Mouse (Mus musculus) midbrain, embryonic 12.5 days (tissue): ENCODE data around the gene Wdr45. TPM values are rescaled to one million over a fixed set of nuclear protein-coding genes. Genes with fewer than 3 reads are reported as not detected.
A peak's percentile ranks its signal among the peaks of the same experiment; 100 is the strongest.
"Not testable (repeated sequence)": the region's sequence is repeated elsewhere in the genome, so short reads cannot be mapped to it uniquely, and the experiment has no call there.

Source experiments
- ATAC-seq: fragments of 200-750 bp; cut with Nextera tagmentation; 2 replicates; pipeline ENCODE4 v1.8.0; 2017; ENCODE audit warnings: low read depth, moderate TSS enrichment, moderate library complexity; ENCODE audit not compliant: low FRiP score
- H3K27ac ChIP-seq: fragments of 300-500 bp; sonication (generic); replicated peaks from 2 replicates; pipeline ENCODE4 v1.5.1; 2016; ENCODE audit warnings: mild to moderate bottlenecking
- H3K27me3 ChIP-seq: fragments of 300-500 bp; sonication (generic); 2 replicates; pipeline ENCODE4 v1.6.1; 2016; ENCODE audit warnings: mild to moderate bottlenecking
- H3K36me3 ChIP-seq: fragments of 300-500 bp; sonication (generic); 2 replicates; pipeline ENCODE4 v1.6.1; 2016
- H3K4me1 ChIP-seq: fragments of 300-500 bp; sonication (generic); 2 replicates; pipeline ENCODE4 v1.6.1; 2016
- H3K4me2 ChIP-seq: fragments of 300-500 bp; sonication (generic); replicated peaks from 2 replicates; pipeline ENCODE4 v1.6.1; 2016; ENCODE audit warnings: mild to moderate bottlenecking, moderate library complexity
- H3K4me3 ChIP-seq: fragments of 300-500 bp; sonication (generic); 2 replicates; pipeline ENCODE4 v1.5.1; 2016; ENCODE audit warnings: mild to moderate bottlenecking
- H3K9ac ChIP-seq: fragments of 300-500 bp; sonication (generic); replicated peaks from 2 replicates; pipeline ENCODE4 v1.6.1; 2016; ENCODE audit warnings: mild to moderate bottlenecking, moderate library complexity
- H3K9me3 ChIP-seq: fragments of 300-500 bp; sonication (generic); 2 replicates; pipeline ENCODE4 v1.6.1; 2016; ENCODE audit warnings: mild to moderate bottlenecking
- WGBS: fragments of 180-500 bp; shearing (Covaris S2); methylation state at CpG from one replicate; pipeline ENCODE4 v1.1.7; 2016; 5-methylcytosine and 5-hydroxymethylcytosine counted together
- polyA plus RNA-seq: library from polyadenylated mRNA; unstranded; fragments of >200 nt; fragmentation: Nextera tagmentation; extraction: Ambion mirVana; gene quantifications from 2 replicates; pipeline ENCODE4 v1.2.1, GENCODE M21; 2016

Wdr45 gene
- polyA plus RNA-seq, 1 experiment from 2014 or later: 27.0 TPM

DNA sequence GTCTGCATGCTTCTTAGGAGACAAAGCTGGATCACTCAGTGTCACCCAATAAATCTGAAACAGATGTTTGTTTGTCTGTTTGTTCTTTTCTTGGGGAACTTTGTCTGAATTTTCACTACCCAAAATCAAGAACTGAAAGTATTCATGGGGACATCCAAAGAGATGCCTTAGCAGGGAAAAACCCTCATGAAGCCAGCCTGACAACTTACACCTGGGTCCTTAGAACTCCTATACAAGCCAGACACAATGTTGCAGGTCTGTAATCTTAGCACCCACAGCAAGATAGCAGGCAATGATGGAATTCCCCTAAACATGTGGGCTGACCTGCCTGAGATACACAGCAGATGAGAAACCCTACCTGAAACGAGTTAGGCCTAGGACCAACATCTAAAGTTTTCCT, 30.8 kb downstream of the Wdr45 start:
- H3K4me1 ChIP-seq: no peaks in the 10 kb centered on the region
- H3K4me3 ChIP-seq: no peak overlapping the region
- no peak overlapping the region for H3K4me2 ChIP-seq
- no peaks in the 10 kb centered on the region for H3K9me3 ChIP-seq
- H3K36me3 ChIP-seq: no peaks in the 10 kb centered on the region
- no peak for ATAC-seq
- 61% methylated on average over 1 of the region's 1 CpGs for WGBS
- H3K27me3 ChIP-seq: no peaks in the 10 kb centered on the region
- H3K27ac ChIP-seq: no peak overlapping the region
- no peak overlapping the region for H3K9ac ChIP-seq

DNA sequence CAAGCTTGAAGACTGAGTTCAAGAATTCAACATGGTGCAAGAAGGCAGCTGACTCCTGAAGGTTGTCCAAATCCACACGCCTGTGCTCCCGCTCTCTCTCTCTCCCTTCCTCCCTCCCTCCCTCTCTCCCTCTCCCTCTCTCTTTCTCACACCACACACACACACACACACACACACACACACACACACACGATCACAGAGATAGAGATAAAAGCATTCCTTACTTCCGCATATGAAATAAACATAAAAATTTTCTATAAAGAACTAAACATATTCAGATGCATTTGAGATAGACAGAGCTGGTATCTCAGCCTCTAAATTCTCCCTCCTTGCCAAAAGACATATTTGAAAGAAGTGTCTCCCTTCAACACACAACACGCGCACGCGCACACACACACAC, 31.3 kb downstream of the Wdr45 start:
- Histone ChIP-seq H3K9ac (no peak overlapping the region), H3K27me3 (no peaks in the 10 kb centered on the region), H3K9me3 (no peaks in the 10 kb centered on the region), H3K4me2 (no peak overlapping the region), H3K4me3 (no peak overlapping the region), H3K27ac (no peak overlapping the region), H3K36me3 (no peaks in the 10 kb centered on the region), H3K4me1 (no peaks in the 10 kb centered on the region)
- ATAC-seq: no peak
- WGBS: 87% methylated on average over 8 of the region's 8 CpGs

GRCm38 (mm10) chrX:7750432-7751116, 36.4 kb downstream of the Wdr45 start, which contains the start of gene Ccdc120:
Ccdc120 (minus strand) TSS chrX:7750905.
- H3K9me3 ChIP-seq: no peaks in the 10 kb centered on the region
- WGBS: 18% methylated on average over 52 of the region's 56 CpGs
- ATAC-seq: peak; percentile 82
- 0 out of 2 replicates have a peak within 1 kb of the TSS, but pooled peaks have one; percentile 25 for H3K27ac ChIP-seq
- peak within 1 kb of the TSS; percentile 56 for H3K4me2 ChIP-seq
- H3K4me1 ChIP-seq: no peaks in the 10 kb centered on the region
- no peaks in the 10 kb centered on the region for H3K36me3 ChIP-seq
- H3K27me3 ChIP-seq: no peaks in the 10 kb centered on the region
- H3K4me3 ChIP-seq: peak within 1 kb of the TSS; percentile 67
- H3K9ac ChIP-seq: peak within 1 kb of the TSS; percentile 64

DNA sequence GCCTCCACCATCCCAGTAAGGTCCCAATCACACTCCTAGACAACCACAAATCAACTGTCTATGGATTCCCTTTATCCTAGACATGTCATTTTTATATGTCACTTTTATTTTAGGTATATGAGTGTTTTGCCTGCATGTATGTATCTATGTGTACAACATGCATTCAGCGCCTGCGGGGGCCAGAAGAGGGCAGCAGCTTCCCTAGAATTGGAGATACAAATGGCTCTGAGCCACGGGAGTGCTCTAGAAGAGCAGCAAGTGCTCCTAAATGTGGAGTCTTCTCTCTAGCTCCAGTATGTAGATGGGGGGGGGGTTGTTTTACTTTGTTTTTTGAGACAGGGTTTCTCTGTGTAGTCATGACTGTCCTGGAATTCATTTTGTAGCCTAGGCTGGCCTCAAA, 39.5 kb downstream of the Wdr45 start:
- H3K27ac ChIP-seq: not testable (repeated sequence)
- WGBS: 17% methylated on average over 3 of the region's 3 CpGs
- ATAC-seq: peak; percentile 48; the same call in 1 of the 2 replicates

DNA sequence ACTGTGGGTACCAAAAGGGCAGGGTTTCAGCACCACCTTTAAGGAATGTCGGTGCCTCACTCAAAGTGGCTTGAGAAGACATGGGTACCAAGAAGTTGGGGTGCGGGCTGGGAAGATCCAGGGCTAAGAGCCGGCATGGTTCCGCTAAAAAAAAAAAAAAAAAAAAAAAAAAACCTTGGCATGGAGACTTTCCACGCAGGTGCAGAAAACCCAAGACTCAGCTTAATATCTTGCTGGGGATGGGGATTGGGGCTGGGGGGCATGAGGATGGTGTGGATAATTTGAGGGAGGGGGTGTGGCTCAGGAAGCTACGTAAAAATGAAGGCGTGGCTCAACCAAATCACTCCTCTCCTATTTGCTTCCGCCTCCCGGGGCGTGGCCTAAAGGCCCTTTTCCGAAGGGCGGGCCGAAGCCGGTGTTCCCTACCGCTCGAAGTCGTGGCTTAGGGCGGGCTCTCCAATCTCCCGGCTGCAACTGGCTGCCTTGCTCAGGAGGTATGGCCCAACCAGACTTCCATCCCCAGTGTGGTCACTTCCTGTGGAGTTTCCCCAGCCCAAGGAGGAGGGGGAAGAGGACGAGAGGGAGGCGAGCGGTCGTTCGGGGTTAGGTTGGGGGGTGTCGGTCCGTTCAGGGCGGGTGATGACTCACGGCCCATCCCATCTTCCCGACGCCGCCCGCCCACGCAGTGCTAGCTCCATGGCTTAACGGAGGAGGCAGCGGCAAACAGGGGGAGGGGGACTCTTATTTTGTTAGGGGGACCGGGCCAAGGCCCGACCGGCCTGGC, 48.2 kb downstream of the Wdr45 start, which contains the start of gene Tfe3:
Tfe3 (plus strand) TSS at position 424 of the 784 bp plus-strand sequence.
- H3K27me3 ChIP-seq: no peaks in the 10 kb centered on the region
- peaks cover 18% of the 10 kb centered on the region; the same call in 1 of the 2 replicates for H3K4me1 ChIP-seq
- H3K27ac ChIP-seq: peak within 1 kb of the TSS; percentile 42; the same call in 1 of the 2 replicates
- H3K36me3 ChIP-seq: peaks cover 5% of the 10 kb centered on the region
- peak; percentile 94 for ATAC-seq
- H3K4me2 ChIP-seq: peak within 1 kb of the TSS; percentile 63
- H3K4me3 ChIP-seq: peak within 1 kb of the TSS; percentile 66
- H3K9me3 ChIP-seq: no peaks in the 10 kb centered on the region
- H3K9ac ChIP-seq: peak within 1 kb of the TSS; percentile 59
- 35% methylated on average over 38 of the region's 38 CpGs for WGBS

More for the DNA sequence above, 39.5 kb downstream of the Wdr45 start:
- H3K4me2 ChIP-seq, H3K4me3 ChIP-seq, H3K36me3 ChIP-seq, H3K27me3 ChIP-seq, H3K4me1 ChIP-seq, H3K9ac ChIP-seq, H3K9me3 ChIP-seq: not testable (repeated sequence)

GRCm38 (mm10) chrX:7762921-7763197, 48.7 kb downstream of the Wdr45 start:
- Histone ChIP-seq H3K27me3 (no peaks in the 10 kb centered on the region), H3K9me3 (no peaks in the 10 kb centered on the region), H3K36me3 (peaks cover 8% of the 10 kb centered on the region), H3K9ac (peak overlapping the region; percentile 59), H3K27ac (0 out of 2 replicates have a peak overlapping the region, but pooled peaks have one; percentile 42), H3K4me1 (peaks cover 18% of the 10 kb centered on the region; the same call in 1 of the 2 replicates), H3K4me2 (peak overlapping the region; percentile 63), H3K4me3 (peak overlapping the region; percentile 66)
- no peak; the same call in 1 of the 2 replicates for ATAC-seq
- WGBS: 41% methylated on average over 19 of the region's 21 CpGs

GRCm38 (mm10) chrX:7763631-7764393, 49.7 kb downstream of the Wdr45 start:
- ATAC-seq: 0 out of 2 replicates have a peak, but pooled peaks have one; percentile 17
- H3K27ac ChIP-seq: 0 out of 2 replicates have a peak overlapping the region, but pooled peaks have one; percentile 25
- H3K4me3 ChIP-seq: peak overlapping the region; percentile 66
- H3K4me2 ChIP-seq: peak overlapping the region; percentile 63
- peaks cover 8% of the 10 kb centered on the region for H3K36me3 ChIP-seq
- H3K27me3 ChIP-seq: no peaks in the 10 kb centered on the region
- H3K9me3 ChIP-seq: no peaks in the 10 kb centered on the region
- H3K9ac ChIP-seq: peak overlapping the region; percentile 59
- WGBS: 19% methylated on average over 22 of the region's 22 CpGs
- H3K4me1 ChIP-seq: peaks cover 18% of the 10 kb centered on the region; the same call in 1 of the 2 replicates

DNA sequence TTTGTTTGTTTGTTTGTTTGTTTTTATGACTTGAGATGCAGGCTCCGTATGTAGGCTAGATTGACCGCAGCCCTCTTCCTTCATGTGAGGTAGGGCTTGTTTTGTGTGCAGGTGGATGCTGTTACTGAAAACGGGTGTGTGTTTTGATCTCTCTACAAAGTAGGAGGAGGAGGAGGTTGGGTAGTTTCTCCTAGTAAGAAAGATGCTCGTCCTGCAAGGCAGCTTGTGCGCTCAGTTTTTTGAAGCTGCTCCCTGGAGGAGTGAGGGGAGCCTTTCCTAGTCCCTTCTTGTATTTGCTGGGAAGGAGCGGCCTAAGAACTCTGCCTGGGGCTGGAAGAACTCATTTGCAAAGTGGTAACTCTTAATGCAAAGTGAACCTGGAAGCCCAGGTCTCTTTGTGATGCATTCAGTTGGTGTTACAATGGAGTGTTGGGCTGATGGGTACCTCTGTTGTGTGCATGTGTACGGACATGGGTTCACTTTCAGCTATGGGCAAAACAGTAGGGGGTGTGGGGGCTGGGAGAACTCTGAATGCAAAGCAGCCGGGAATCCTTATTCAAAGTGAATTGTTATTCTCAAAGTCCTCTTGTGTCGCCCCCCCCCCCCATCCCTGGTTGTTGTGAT, 50.6 kb downstream of the Wdr45 start:
- H3K4me3 ChIP-seq: peak overlapping the region; percentile 66
- H3K4me2 ChIP-seq: peak overlapping the region; percentile 63
- H3K4me1 ChIP-seq: peaks cover 18% of the 10 kb centered on the region; the same call in 1 of the 2 replicates
- H3K27ac ChIP-seq: no peak overlapping the region
- peak overlapping the region; percentile 59 for H3K9ac ChIP-seq
- H3K9me3 ChIP-seq: no peaks in the 10 kb centered on the region
- no peak for ATAC-seq
- WGBS: 19% methylated on average over 9 of the region's 9 CpGs
- H3K27me3 ChIP-seq: no peaks in the 10 kb centered on the region
- H3K36me3 ChIP-seq: peaks cover 12% of the 10 kb centered on the region

DNA sequence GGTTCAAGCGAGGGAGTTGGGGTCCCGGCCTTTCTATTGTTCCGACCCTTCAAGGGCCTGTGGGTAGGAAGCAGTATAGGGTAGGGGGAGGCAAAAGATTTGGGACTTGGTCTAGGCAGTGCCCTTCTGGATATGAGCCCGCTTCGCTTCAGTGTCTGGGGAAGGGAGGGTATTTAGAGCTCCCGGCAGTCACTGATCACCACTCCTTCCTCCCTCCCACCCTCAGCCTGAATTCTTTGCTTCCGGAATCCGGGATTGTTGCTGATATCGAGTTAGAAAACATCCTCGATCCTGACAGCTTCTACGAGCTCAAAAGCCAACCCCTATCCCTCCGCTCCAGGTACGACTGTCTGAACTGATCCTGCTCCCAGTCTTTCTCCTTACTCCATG, 51.1 kb downstream of the Wdr45 start:
- peaks cover 18% of the 10 kb centered on the region; the same call in 1 of the 2 replicates for H3K4me1 ChIP-seq
- ATAC-seq: no peak
- H3K36me3 ChIP-seq: peaks cover 16% of the 10 kb centered on the region
- WGBS: 16% methylated on average over 13 of the region's 13 CpGs
- H3K4me3 ChIP-seq: peak overlapping the region; percentile 66
- no peaks in the 10 kb centered on the region for H3K27me3 ChIP-seq
- H3K9me3 ChIP-seq: no peaks in the 10 kb centered on the region
- no peak overlapping the region for H3K27ac ChIP-seq
- peak overlapping the region; percentile 63 for H3K4me2 ChIP-seq
- H3K9ac ChIP-seq: peak overlapping the region; percentile 37

GRCm38 (mm10) chrX:7765764-7766163, 51.6 kb downstream of the Wdr45 start:
- WGBS: 24% methylated on average over 11 of the region's 11 CpGs

GRCm38 (mm10) chrX:7769302-7770017, 55.3 kb downstream of the Wdr45 start:
- WGBS: 88% methylated on average over 7 of the region's 7 CpGs
- H3K27ac ChIP-seq: no peak overlapping the region
- ATAC-seq: no peak

More at GRCm38 (mm10) chrX:7765764-7766163, 51.6 kb downstream of the Wdr45 start:
- Histone ChIP-seq H3K9me3 (no peaks in the 10 kb centered on the region), H3K27ac (no peak overlapping the region), H3K27me3 (no peaks in the 10 kb centered on the region), H3K4me3 (peak overlapping the region; percentile 66), H3K36me3 (peaks cover 21% of the 10 kb centered on the region), H3K4me1 (peaks cover 18% of the 10 kb centered on the region; the same call in 1 of the 2 replicates), H3K9ac (no peak overlapping the region), H3K4me2 (peak overlapping the region; percentile 63)
- no peak for ATAC-seq

More at GRCm38 (mm10) chrX:7769302-7770017, 55.3 kb downstream of the Wdr45 start:
- H3K36me3 ChIP-seq: peaks cover 41% of the 10 kb centered on the region
- H3K9me3 ChIP-seq: no peaks in the 10 kb centered on the region
- no peak overlapping the region for H3K9ac ChIP-seq
- H3K4me2 ChIP-seq: no peak overlapping the region
- no peaks in the 10 kb centered on the region for H3K27me3 ChIP-seq
- H3K4me1 ChIP-seq: peaks cover 13% of the 10 kb centered on the region; the same call in 1 of the 2 replicates
- no peak overlapping the region for H3K4me3 ChIP-seq
